Mouse (Mus musculus) G1E (cell line): Measurements from ENCODE around the gene Phgr1. TPM values are rescaled to one million over a fixed set of nuclear protein-coding genes. Genes with fewer than 3 reads are reported as not detected.

ENCODE experiments used
- ATAC-seq: 2 replicates; pipeline ENCODE4 v1.8.0; 2016; ENCODE audit warnings: mild to moderate bottlenecking; ENCODE audit not compliant: insufficient number of reproducible peaks, poor library complexity, low FRiP score, severe bottlenecking; ENCODE audit errors: extremely low read depth
- DNase-seq: peaks from one replicate; pipeline ENCODE4 v3.0.0; 2012; ENCODE audit warnings: low spot score
- H3K27me3 ChIP-seq: 2 replicates; pipeline ENCODE4 v1.6.1; 2012; ENCODE audit warnings: mild to moderate bottlenecking, low read length, inconsistent platforms; ENCODE audit not compliant: insufficient read depth
- H3K36me3 ChIP-seq: replicated peaks from 2 replicates; pipeline ENCODE3; 2012; ENCODE audit warnings: mild to moderate bottlenecking, inconsistent platforms
- H3K4me1 ChIP-seq: 2 replicates; pipeline ENCODE4 v1.6.1; 2012; ENCODE audit warnings: low read depth, low read length, inconsistent platforms, mixed read lengths; ENCODE audit not compliant: insufficient read depth
- H3K4me3 ChIP-seq: 2 replicates; pipeline ENCODE4 v1.5.1; 2012; ENCODE audit warnings: low read depth, mild to moderate bottlenecking, inconsistent platforms, low read length, moderate library complexity, mixed read lengths
- H3K9me3 ChIP-seq: replicated peaks from 2 replicates; pipeline ENCODE4 v1.6.1; 2012; ENCODE audit warnings: inconsistent platforms
- CTCF ChIP-seq: IDR thresholded peaks from 2 replicates; pipeline ENCODE4 v1.5.1; 2012; ENCODE audit warnings: low read depth, low read length, inconsistent platforms, mixed read lengths
- GATA1 ChIP-seq: IDR thresholded peaks from 2 replicates; pipeline ENCODE4 v1.6.1; 2012; ENCODE audit warnings: borderline replicate concordance, low read length, inconsistent platforms, mixed read lengths
- GATA2 ChIP-seq: IDR thresholded peaks from 2 replicates; pipeline ENCODE4 v1.6.1; 2012; ENCODE audit warnings: low read depth, low read length, inconsistent platforms, borderline replicate concordance
- POLR2AphosphoS5 ChIP-seq: IDR thresholded peaks from 2 replicates; pipeline ENCODE4 v1.6.1; 2012; ENCODE audit warnings: low read depth, low read length, inconsistent platforms; ENCODE audit not compliant: insufficient replicate concordance
- TAL1 ChIP-seq: conservative IDR thresholded peaks from 2 replicates; pipeline ENCODE4 v1.6.1; 2012; ENCODE audit warnings: low read depth, low read length, inconsistent platforms, mixed read lengths
- polyA plus RNA-seq: library from polyadenylated mRNA; stranded (reverse); fragments of >175 nt; gene quantifications from 2 replicates; pipeline ENCODE4 v1.2.3, GENCODE M21; 2012
- total RNA-seq, 2 experiments: library from RNA; stranded (forward) in 1 of 2; stranded (reverse) in 1 of 2; fragments of 200-1000 nt in 1 of 2; fragments of >200 nt in 1 of 2; fragmentation: Nextera tagmentation in 1 of 2; gene quantifications; 2 replicates each; pipeline ENCODE4 v1.2.3; 2014 to 2017

Gene Phgr1
- total and polyA plus RNA-seq, 3 experiments: not detected

DNA sequence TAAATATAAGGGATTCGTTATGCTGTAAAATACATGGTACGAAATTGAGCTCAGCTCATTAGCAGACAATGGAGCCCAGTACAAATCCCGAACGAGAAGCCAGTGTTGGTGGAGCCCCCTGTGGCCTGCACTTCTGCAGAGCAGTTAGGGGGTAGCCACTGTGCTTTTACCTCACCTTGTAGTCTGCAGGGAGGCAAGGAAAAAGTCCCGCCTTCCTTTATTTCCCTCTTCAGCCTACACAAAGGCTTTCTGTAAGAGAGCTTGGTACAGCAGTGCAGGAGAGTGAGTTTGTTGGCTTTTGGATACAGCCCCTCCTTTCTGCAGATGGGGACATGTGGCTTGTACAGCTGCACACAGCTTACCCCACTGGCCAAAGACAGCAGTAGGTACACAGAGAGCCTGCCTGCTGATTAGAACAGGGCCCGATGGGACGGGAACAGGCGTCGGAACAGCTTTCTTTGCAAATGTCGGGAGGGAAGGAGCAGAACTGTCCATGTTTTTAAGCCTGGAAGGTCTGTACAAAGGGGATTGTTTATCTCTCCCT, 23.2 kb upstream of the Phgr1 start:
- Histone ChIP-seq H3K9me3 (no peaks in the 10 kb centered on the region), H3K27me3 (no peaks in the 10 kb centered on the region), H3K4me1 (peaks cover 54% of the 10 kb centered on the region), H3K36me3 (peaks cover 57% of the 10 kb centered on the region), H3K4me3 (no peak overlapping the region)
- DNase-seq: no peak
- TF ChIP-seq GATA1: no peak
- TF ChIP-seq CTCF: no peak
- no peak for TF ChIP-seq TAL1
- TF ChIP-seq POLR2AphosphoS5: no peak
- no peak for TF ChIP-seq GATA2
- ATAC-seq: no peak

- Histone ChIP-seq H3K9me3 (no peaks in the 10 kb centered on the region), H3K27me3 (no peaks in the 10 kb centered on the region), H3K4me3 (no peak overlapping the region), H3K4me1 (peaks cover 44% of the 10 kb centered on the region), H3K36me3 (peaks cover 57% of the 10 kb centered on the region)
- TF ChIP-seq GATA1 (no peak), GATA2 (no peak), CTCF (no peak), POLR2AphosphoS5 (no peak), TAL1 (no peak)
- ATAC-seq: no peak
- DNase-seq: no peak
Measured at GRCm38 (mm10) chr2:118750476-118750875, 22.1 kb upstream of the Phgr1 start.

DNA sequence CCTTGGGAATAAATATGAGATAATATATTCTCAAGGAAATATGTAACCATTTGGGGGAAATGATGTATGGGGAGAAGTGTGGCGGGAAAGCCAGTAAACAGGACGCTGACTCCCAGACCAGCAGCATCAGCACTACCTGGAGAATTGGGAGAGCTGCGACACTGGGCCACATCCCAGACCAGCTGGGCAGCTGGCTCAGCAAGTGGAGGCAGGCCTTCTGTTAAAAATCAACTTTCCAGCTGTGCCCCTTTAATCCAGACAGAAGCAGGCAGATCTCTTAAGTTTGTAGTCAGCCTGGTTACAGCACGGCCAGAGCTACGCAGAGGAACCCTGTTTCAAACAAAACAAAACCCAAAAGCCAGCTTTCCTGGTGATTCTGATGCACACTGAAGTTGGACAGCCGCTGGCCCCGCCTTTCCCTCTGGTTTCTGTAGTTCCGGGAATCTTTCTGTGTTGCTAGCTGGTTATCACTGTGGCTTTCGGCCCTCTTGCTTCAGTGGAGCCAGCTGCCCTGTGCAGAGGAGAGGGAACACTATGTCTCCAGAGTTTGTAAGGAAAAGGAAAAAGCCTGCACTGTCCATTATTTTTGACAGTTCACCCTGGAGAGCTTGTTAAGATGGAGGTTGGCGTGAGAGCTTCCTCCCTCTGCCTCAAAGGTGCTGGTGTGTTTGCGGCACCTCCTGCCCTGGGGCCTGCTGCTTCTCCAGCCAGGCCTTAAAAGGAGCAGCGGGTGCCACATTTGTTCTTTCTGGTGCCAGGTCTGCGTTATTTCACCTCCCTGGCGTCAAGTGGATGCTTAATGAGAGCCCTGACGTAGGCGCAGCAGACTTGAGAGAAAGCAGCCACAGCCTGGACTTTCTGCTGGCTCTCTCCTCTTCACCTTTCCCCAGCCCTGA, 20.4 kb upstream of the Phgr1 start:
- Histone ChIP-seq H3K4me3 (no peak overlapping the region), H3K36me3 (peaks cover 57% of the 10 kb centered on the region), H3K9me3 (no peaks in the 10 kb centered on the region), H3K4me1 (peaks cover 36% of the 10 kb centered on the region), H3K27me3 (peaks cover 9% of the 10 kb centered on the region)
- ATAC-seq: no peak
- no peak for TF ChIP-seq TAL1
- no peak for TF ChIP-seq GATA2
- TF ChIP-seq POLR2AphosphoS5: no peak
- no peak for TF ChIP-seq GATA1
- TF ChIP-seq CTCF: no peak
- no peak for DNase-seq

DNA sequence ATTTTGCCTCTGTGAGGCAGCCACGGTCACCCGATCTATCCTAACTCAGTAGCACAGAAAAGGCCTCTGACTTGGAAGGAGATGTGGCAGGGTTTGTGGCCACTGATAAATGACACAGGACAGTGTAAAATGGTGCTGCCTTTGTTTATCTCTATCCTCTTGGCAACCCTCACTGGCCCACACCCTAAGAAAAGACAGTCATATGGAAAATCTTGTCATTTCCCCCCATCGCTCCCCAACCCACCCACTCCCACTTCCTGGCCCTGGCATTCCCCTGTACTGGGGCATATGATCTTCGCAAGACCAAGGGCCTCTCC, 19.8 kb upstream of the Phgr1 start:
- DNase-seq (no peak), ATAC-seq (no peak)
- Histone ChIP-seq H3K36me3 (peaks cover 51% of the 10 kb centered on the region), H3K27me3 (peaks cover 14% of the 10 kb centered on the region), H3K9me3 (no peaks in the 10 kb centered on the region), H3K4me1 (peaks cover 30% of the 10 kb centered on the region), H3K4me3 (no peak overlapping the region)
- TF ChIP-seq CTCF: no peak
- no peak for TF ChIP-seq GATA1
- TF ChIP-seq TAL1: no peak
- no peak for TF ChIP-seq POLR2AphosphoS5
- TF ChIP-seq GATA2: no peak

GRCm38 (mm10) chr2:118754143-118754542, 18.4 kb upstream of the Phgr1 start:
- DNase-seq: no peak
- peaks cover 28% of the 10 kb centered on the region for H3K27me3 ChIP-seq
- H3K36me3 ChIP-seq: peaks cover 37% of the 10 kb centered on the region
- no peak overlapping the region for H3K4me3 ChIP-seq
- ATAC-seq: no peak
- TF ChIP-seq GATA1 (no peak), TAL1 (no peak)
- peaks cover 22% of the 10 kb centered on the region for H3K4me1 ChIP-seq
- H3K9me3 ChIP-seq: no peaks in the 10 kb centered on the region

- Histone ChIP-seq H3K9me3 (no peaks in the 10 kb centered on the region), H3K27me3 (peaks cover 37% of the 10 kb centered on the region), H3K36me3 (peaks cover 25% of the 10 kb centered on the region), H3K4me1 (peaks cover 23% of the 10 kb centered on the region), H3K4me3 (no peak overlapping the region)
- ATAC-seq (no peak), DNase-seq (no peak)
- TF ChIP-seq POLR2AphosphoS5: no peak
- no peak for TF ChIP-seq CTCF
- TF ChIP-seq GATA1: no peak
- TF ChIP-seq TAL1: no peak
- no peak for TF ChIP-seq GATA2
Measured at GRCm38 (mm10) chr2:118755407-118755806, 17.2 kb upstream of the Phgr1 start.
